Mouse (Mus musculus) cortical plate, adult 2 months (tissue): ENCODE measurements around the gene Tmem220. TPM values are rescaled to one million over a fixed set of nuclear protein-coding genes. Genes with fewer than 3 reads are reported as not detected.
"Not testable (repeated sequence)": the region's sequence is repeated elsewhere in the genome, so short reads cannot be mapped to it uniquely, and the experiment has no call there.

Experiments used
- H3K27ac ChIP-seq: fragments of 200-500 bp; 2 replicates; pipeline ENCODE4 v1.5.1; 2012; ENCODE audit warnings: low read length, control low read depth, inconsistent platforms; ENCODE audit not compliant: insufficient read depth
- H3K4me1 ChIP-seq: fragments of 200-500 bp; 2 replicates; pipeline ENCODE4 v1.6.1; 2011; ENCODE audit warnings: low read length; ENCODE audit not compliant: control insufficient read depth, insufficient read depth
- H3K4me3 ChIP-seq: fragments of 200-500 bp; 2 replicates; pipeline ENCODE4 v1.5.1; 2011; ENCODE audit warnings: mild to moderate bottlenecking, low read length, control low read depth; ENCODE audit not compliant: insufficient read depth
- CTCF ChIP-seq: fragments of 200-500 bp; IDR thresholded peaks from 2 replicates; pipeline ENCODE4 v1.5.1; 2011; ENCODE audit warnings: mild to moderate bottlenecking, control low read depth, low read length; ENCODE audit not compliant: insufficient read depth; ENCODE audit errors: extremely low read depth
- POLR2A ChIP-seq: fragments of 200-500 bp; IDR thresholded peaks from 2 replicates; pipeline ENCODE4 v1.6.1; 2011; ENCODE audit warnings: mild to moderate bottlenecking, low read length, control low read depth; ENCODE audit not compliant: insufficient read depth; ENCODE audit errors: extremely low read depth
- polyA plus RNA-seq: library from polyadenylated mRNA; depleted of rRNA; stranded (reverse); fragments of >200 nt; gene quantifications from 2 replicates; pipeline ENCODE4 v1.2.3, GENCODE M21; 2012

Tmem220 gene
- polyA plus RNA-seq, 1 experiment = 0.98 TPM

DNA sequence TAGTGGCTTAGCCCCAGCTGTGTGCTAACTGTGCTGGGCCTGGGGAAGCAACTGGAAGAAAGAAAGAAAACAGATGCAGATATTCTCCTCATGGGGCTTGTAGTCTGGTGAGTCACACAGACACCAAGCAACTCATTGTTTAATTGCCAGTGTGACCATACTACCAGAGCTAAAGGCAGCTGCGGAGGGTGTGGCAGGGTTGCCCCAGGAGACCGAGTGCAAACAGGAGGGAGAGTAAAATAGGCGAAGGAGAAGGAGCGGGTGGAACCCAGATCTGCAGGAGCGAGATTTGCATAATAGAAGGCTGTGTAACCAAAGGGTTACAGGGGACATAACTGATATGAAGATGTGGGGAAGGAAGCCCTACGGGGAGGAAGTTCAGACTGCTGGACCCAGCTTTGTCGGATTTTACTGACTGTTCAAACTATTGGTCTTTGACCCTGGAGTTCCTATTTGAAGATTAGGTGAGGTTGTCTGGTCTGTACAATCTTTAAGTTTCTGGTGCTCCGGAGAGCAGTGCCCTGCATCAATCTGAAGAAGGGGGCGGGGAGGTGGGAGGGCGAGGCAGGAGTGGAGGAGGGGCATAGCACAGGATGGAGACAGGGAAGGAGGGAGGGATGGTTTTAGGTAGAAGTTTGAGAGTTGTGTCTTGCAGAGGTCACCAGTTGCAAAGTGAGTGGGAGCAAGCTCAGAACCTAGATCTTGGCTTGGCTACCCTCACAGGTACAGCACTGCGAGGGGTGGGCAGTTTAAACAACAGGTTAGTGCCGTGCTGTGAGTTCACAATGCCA lies 7.0 kb upstream of the Tmem220 start:
- Histone ChIP-seq H3K4me3 (no peak overlapping the region), H3K4me1 (no peaks in the 10 kb centered on the region), H3K27ac (no peak overlapping the region)
- TF ChIP-seq CTCF = no peak
- no peak for TF ChIP-seq POLR2A

GRCm38 (mm10) chr11:67019711-67020475 lies 5.1 kb upstream of the Tmem220 start:
- TF ChIP-seq CTCF (no peak), POLR2A (no peak)
- H3K27ac ChIP-seq = no peak overlapping the region
- no peak overlapping the region for H3K4me3 ChIP-seq
- no peaks in the 10 kb centered on the region for H3K4me1 ChIP-seq

GRCm38 (mm10) chr11:67020948-67021347 lies 4.0 kb upstream of the Tmem220 start:
- no peak overlapping the region for H3K27ac ChIP-seq
- H3K4me3 ChIP-seq = no peak overlapping the region
- no peaks in the 10 kb centered on the region for H3K4me1 ChIP-seq
- no peak for TF ChIP-seq POLR2A
- peak; percentile 69 for TF ChIP-seq CTCF

DNA sequence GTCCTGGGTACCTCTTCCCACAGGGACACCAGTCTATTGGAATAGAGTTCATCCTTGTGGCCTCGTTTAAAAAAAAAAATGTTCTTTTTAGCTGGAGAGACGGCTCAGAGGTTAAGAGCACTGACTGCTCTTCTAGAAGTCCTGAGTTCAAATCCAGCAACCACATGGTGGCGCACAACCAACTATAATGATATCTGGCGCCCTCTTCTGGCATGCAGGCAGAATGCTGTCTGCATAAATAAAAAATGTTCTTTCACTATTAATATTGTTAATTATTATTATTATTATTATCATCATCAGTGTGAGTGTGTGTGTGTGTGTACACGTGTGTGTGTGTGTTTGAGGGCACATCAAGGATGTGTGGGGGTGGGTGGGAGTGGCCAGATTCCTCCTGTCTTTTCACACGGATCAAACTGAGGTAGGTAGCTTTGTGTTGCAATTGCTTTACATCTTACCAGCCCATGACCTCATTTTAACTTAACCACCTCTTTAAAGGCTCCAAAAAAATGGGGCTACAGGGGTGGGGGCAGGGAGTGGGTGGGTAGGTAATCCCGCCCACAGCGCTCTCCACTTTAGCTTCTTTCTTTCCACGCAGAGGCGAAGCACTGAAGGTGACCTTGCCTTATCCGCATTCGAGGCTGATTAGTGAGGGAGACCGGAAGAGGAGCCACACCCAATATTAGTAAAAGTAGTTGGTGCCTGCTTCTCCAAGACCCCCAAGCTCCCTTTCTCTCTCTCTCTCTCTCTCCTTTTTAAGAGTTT lies 2.4 kb upstream of the Tmem220 start:
- Histone ChIP-seq H3K27ac (no peak overlapping the region), H3K4me1 (no peaks in the 10 kb centered on the region), H3K4me3 (no peak overlapping the region)
- TF ChIP-seq CTCF (no peak), POLR2A (no peak)

GRCm38 (mm10) chr11:67023191-67023590 lies 1.8 kb upstream of the Tmem220 start:
- not testable (repeated sequence) for H3K4me1 ChIP-seq, H3K27ac ChIP-seq, H3K4me3 ChIP-seq

- H3K27ac ChIP-seq = no peak overlapping the region
- no peak overlapping the region for H3K4me3 ChIP-seq
- H3K4me1 ChIP-seq = no peaks in the 10 kb centered on the region
- TF ChIP-seq CTCF = no peak
- no peak for TF ChIP-seq POLR2A
These were observed 1.1 kb upstream of the Tmem220 start for GRCm38 (mm10) chr11:67023802-67024340.

DNA sequence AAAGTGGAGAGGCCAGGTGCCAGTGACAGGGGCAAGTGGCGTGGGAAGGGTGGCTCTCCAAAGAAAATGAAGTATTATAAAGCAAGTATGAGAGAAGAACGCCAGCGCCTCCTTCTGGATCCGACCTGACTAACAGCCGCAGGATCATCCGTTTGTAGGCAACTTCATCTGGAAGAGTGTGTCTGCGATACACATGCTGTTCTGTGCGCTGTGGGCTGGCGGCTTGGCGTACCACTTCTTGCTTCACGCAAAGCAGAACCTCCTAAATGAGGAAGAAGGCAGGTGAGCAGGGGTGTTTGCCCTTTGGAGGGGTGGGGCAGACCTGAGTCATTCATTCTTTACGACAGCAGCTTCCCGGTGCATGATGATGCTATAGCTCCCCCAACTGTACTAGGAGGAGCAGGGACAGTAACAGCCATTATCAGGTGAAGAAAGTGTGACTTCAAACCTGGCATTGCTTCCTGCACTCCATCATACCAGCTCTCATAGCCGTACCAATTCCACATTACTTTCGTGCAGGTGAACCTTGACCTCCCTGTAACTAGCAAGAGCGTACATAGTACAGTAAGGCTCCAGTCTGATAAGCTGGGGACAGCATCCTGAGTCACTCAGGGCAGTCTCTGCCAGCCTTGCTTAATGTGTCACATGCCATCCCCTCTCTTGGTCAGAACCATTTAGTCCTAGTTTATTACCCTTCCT lies 6.1 kb downstream of the Tmem220 start:
- no peak overlapping the region for H3K27ac ChIP-seq
- no peak overlapping the region for H3K4me3 ChIP-seq
- H3K4me1 ChIP-seq = no peaks in the 10 kb centered on the region
- TF ChIP-seq CTCF (no peak), POLR2A (no peak)

DNA sequence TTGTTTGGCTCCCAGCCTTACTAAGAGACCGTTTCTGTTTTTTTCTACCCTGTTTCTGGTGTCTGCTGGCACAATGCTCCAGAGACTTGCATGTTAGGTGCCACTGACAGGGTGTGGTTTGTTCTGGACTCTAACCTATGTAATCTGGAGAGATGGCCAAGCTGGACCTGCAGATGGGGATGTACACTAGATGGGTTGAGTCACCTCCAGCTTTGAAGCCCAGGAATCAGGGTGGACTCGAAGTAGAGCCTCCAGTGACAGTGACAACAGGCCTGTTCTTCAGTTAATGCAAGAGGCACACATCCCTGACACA lies 6.6 kb downstream of the Tmem220 start:
- TF ChIP-seq POLR2A (no peak), CTCF (no peak)
- Histone ChIP-seq H3K4me1 (no peaks in the 10 kb centered on the region), H3K4me3 (no peak overlapping the region), H3K27ac (no peak overlapping the region)
